Mouse (Mus musculus): ENCODE measurements around the gene Acp4. TPM values are rescaled to one million over a fixed set of nuclear protein-coding genes. Genes with fewer than 3 reads are reported as not detected.
"Not testable (repeated sequence)": the region's sequence is repeated elsewhere in the genome, so short reads cannot be mapped to it uniquely, and the experiment has no call there.

Gene Acp4
- total and polyA plus RNA-seq, 2 experiments from 2014 or later, result not detected

- no peak overlapping the region for H3K27ac ChIP-seq (ENCODE audit: low read depth, low read length)
- WGBS, result 71% methylated on average over 6 of the region's 6 CpGs
- no peak overlapping the region for H3K4me3 ChIP-seq (ENCODE audit: low read depth, low read length)
- no peaks in the 10 kb centered on the region for H3K36me3 ChIP-seq (ENCODE audit: insufficient read depth, low read length)
- DNase-seq (ENCODE audit: low spot score) (no peak), ATAC-seq (ENCODE audit: low FRiP score) (no peak)
- no peaks in the 10 kb centered on the region for H3K9me3 ChIP-seq (ENCODE audit: low read length)
- H3K9ac ChIP-seq (replicated peaks; ENCODE audit: low read length, poor library complexity, severe bottlenecking), result no peak overlapping the region
- no peaks in the 10 kb centered on the region for H3K27me3 ChIP-seq (ENCODE audit: insufficient read depth, low read length)
- no peak overlapping the region for H3K4me2 ChIP-seq (ENCODE audit: low read depth, low read length, poor library complexity, severe bottlenecking)
- no peak for TF ChIP-seq CTCF (IDR thresholded peaks at IDR 0.05)
- no peaks in the 10 kb centered on the region; the same call in 1 of the 2 replicates for H3K4me1 ChIP-seq (ENCODE audit: insufficient read depth, low read length)
These were observed 3.2 kb upstream of the Acp4 start for GRCm38 (mm10) chr7:44260410-44260809.

- Histone ChIP-seq H3K4me2 (ENCODE audit: low read depth, low read length, poor library complexity, severe bottlenecking) (no peak overlapping the region), H3K9me3 (ENCODE audit: low read length) (no peaks in the 10 kb centered on the region), H3K36me3 (ENCODE audit: insufficient read depth, low read length) (peaks cover 21% of the 10 kb centered on the region), H3K27me3 (ENCODE audit: insufficient read depth, low read length) (no peaks in the 10 kb centered on the region), H3K4me3 (ENCODE audit: low read depth, low read length) (no peak overlapping the region), H3K27ac (ENCODE audit: low read depth, low read length) (no peak overlapping the region), H3K4me1 (ENCODE audit: insufficient read depth, low read length) (no peaks in the 10 kb centered on the region), H3K9ac (replicated peaks; ENCODE audit: low read length, poor library complexity, severe bottlenecking) (no peak overlapping the region)
- WGBS, result 82% methylated on average over 6 of the region's 6 CpGs
- ATAC-seq (ENCODE audit: low FRiP score), result no peak
- no peak for DNase-seq (ENCODE audit: low spot score)
- TF ChIP-seq CTCF (IDR thresholded peaks at IDR 0.05), result no peak
These were observed 2.2 kb downstream of the Acp4 start for GRCm38 (mm10) chr7:44254930-44255329.

GRCm38 (mm10) chr7:44253023-44253616, 4.1 kb downstream of the Acp4 start:
- Histone ChIP-seq H3K27ac (ENCODE audit: low read depth, low read length) (0 out of 2 replicates have a peak overlapping the region, but pooled peaks have one; percentile 43), H3K27me3 (ENCODE audit: insufficient read depth, low read length) (no peaks in the 10 kb centered on the region), H3K4me1 (ENCODE audit: insufficient read depth, low read length) (peaks cover 1% of the 10 kb centered on the region; the same call in 1 of the 2 replicates), H3K9ac (replicated peaks; ENCODE audit: low read length, poor library complexity, severe bottlenecking) (no peak overlapping the region), H3K4me2 (ENCODE audit: low read depth, low read length, poor library complexity, severe bottlenecking) (no peak overlapping the region), H3K9me3 (ENCODE audit: low read length) (no peaks in the 10 kb centered on the region), H3K4me3 (ENCODE audit: low read depth, low read length) (no peak overlapping the region), H3K36me3 (ENCODE audit: insufficient read depth, low read length) (peaks cover 28% of the 10 kb centered on the region)
- 66% methylated on average over 15 of the region's 15 CpGs for WGBS
- peak; percentile 20 for TF ChIP-seq CTCF (IDR thresholded peaks at IDR 0.05)
- DNase-seq (ENCODE audit: low spot score) (no peak), ATAC-seq (ENCODE audit: low FRiP score) (no peak)

GRCm38 (mm10) chr7:44250732-44251275, 6.4 kb downstream of the Acp4 start:
- H3K4me1 ChIP-seq (ENCODE audit: insufficient read depth, low read length); DNase-seq (ENCODE audit: low spot score); H3K27ac ChIP-seq (ENCODE audit: low read depth, low read length); H3K27me3 ChIP-seq (ENCODE audit: insufficient read depth, low read length); H3K9ac ChIP-seq (replicated peaks; ENCODE audit: low read length, poor library complexity, severe bottlenecking); H3K4me3 ChIP-seq (ENCODE audit: low read depth, low read length); ATAC-seq (ENCODE audit: low FRiP score); H3K9me3 ChIP-seq (ENCODE audit: low read length); H3K4me2 ChIP-seq (ENCODE audit: low read depth, low read length, poor library complexity, severe bottlenecking): not testable (repeated sequence)
- H3K36me3 ChIP-seq (ENCODE audit: insufficient read depth, low read length), result peaks cover 28% of the 10 kb centered on the region
- WGBS, result 87% methylated on average over 17 of the region's 17 CpGs

- Histone ChIP-seq H3K4me2 (ENCODE audit: low read depth, low read length, poor library complexity, severe bottlenecking) (no peak overlapping the region), H3K9ac (replicated peaks; ENCODE audit: low read length, poor library complexity, severe bottlenecking) (no peak overlapping the region), H3K9me3 (ENCODE audit: low read length) (no peaks in the 10 kb centered on the region), H3K36me3 (ENCODE audit: insufficient read depth, low read length) (peaks cover 28% of the 10 kb centered on the region), H3K27me3 (ENCODE audit: insufficient read depth, low read length) (no peaks in the 10 kb centered on the region), H3K4me3 (ENCODE audit: low read depth, low read length) (no peak overlapping the region), H3K27ac (ENCODE audit: low read depth, low read length) (no peak overlapping the region), H3K4me1 (ENCODE audit: insufficient read depth, low read length) (peaks cover 7% of the 10 kb centered on the region; the same call in 1 of the 2 replicates)
- TF ChIP-seq CTCF (IDR thresholded peaks at IDR 0.05), result no peak
- DNase-seq (ENCODE audit: low spot score), result no peak
- 98% methylated on average over 4 of the region's 4 CpGs for WGBS
- ATAC-seq (ENCODE audit: low FRiP score), result no peak
These were observed 7.9 kb downstream of the Acp4 start for GRCm38 (mm10) chr7:44249248-44249647.

GRCm38 (mm10) chr7:44247971-44248370, 9.2 kb downstream of the Acp4 start:
- no peak for TF ChIP-seq CTCF (IDR thresholded peaks at IDR 0.05)
- Histone ChIP-seq H3K27ac (ENCODE audit: low read depth, low read length) (0 out of 2 replicates have a peak overlapping the region, but pooled peaks have one; percentile 38), H3K4me1 (ENCODE audit: insufficient read depth, low read length) (peaks cover 7% of the 10 kb centered on the region; the same call in 1 of the 2 replicates), H3K27me3 (ENCODE audit: insufficient read depth, low read length) (no peaks in the 10 kb centered on the region), H3K9me3 (ENCODE audit: low read length) (no peaks in the 10 kb centered on the region), H3K4me3 (ENCODE audit: low read depth, low read length) (peak overlapping the region; percentile 83), H3K9ac (replicated peaks; ENCODE audit: low read length, poor library complexity, severe bottlenecking) (peak overlapping the region; percentile 100; the same call in 1 of the 2 replicates), H3K4me2 (ENCODE audit: low read depth, low read length, poor library complexity, severe bottlenecking) (peak overlapping the region; percentile 86), H3K36me3 (ENCODE audit: insufficient read depth, low read length) (peaks cover 26% of the 10 kb centered on the region)
- no peak for DNase-seq (ENCODE audit: low spot score)
- 99% methylated on average over 2 of the region's 2 CpGs for WGBS
- no peak for ATAC-seq (ENCODE audit: low FRiP score)
